Mouse (Mus musculus): ENCODE data around the gene Ttll3. TPM values are rescaled to one million over a fixed set of nuclear protein-coding genes. Genes with fewer than 3 reads are reported as not detected.

The Ttll3 gene
- polyA plus RNA-seq, 1 experiment from 2014 or later, result 10.7 TPM

- 75% methylated on average over 4 of the region's 4 CpGs for WGBS
- no peaks in the 10 kb centered on the region for H3K9me3 ChIP-seq (replicated peaks)
These were observed 27.6 kb upstream of the Ttll3 start for GRCm38 (mm10) chr6:113361476-113361875.

GRCm38 (mm10) chr6:113362241-113362640, 26.8 kb upstream of the Ttll3 start:
- H3K9ac ChIP-seq, result no peak overlapping the region
- H3K4me1 ChIP-seq, result no peaks in the 10 kb centered on the region
- no peak overlapping the region for H3K4me3 ChIP-seq (replicated peaks)
- H3K27me3 ChIP-seq, result no peaks in the 10 kb centered on the region
- WGBS, result 92% methylated on average over 1 of the region's 1 CpGs
- 0 out of 2 replicates have a peak, but pooled peaks cover 12% of the 10 kb centered on the region for H3K36me3 ChIP-seq
- H3K4me2 ChIP-seq (replicated peaks), result no peak overlapping the region
- ATAC-seq (ENCODE audit: insufficient number of reproducible peaks, low FRiP score, low TSS enrichment, low read depth), result no peak
- H3K27ac ChIP-seq (replicated peaks), result no peak overlapping the region
- no peaks in the 10 kb centered on the region for H3K9me3 ChIP-seq (replicated peaks)

More at GRCm38 (mm10) chr6:113361476-113361875, 27.6 kb upstream of the Ttll3 start:
- ATAC-seq (ENCODE audit: insufficient number of reproducible peaks, low FRiP score, low TSS enrichment, low read depth), result no peak
- H3K4me3 ChIP-seq (replicated peaks), result no peak overlapping the region
- H3K4me2 ChIP-seq (replicated peaks), result no peak overlapping the region
- H3K27me3 ChIP-seq, result no peaks in the 10 kb centered on the region
- 0 out of 2 replicates have a peak, but pooled peaks cover 5% of the 10 kb centered on the region for H3K36me3 ChIP-seq
- no peak overlapping the region for H3K27ac ChIP-seq (replicated peaks)
- H3K9ac ChIP-seq, result no peak overlapping the region
- H3K4me1 ChIP-seq, result no peaks in the 10 kb centered on the region

GRCm38 (mm10) chr6:113364518-113365135, 24.4 kb upstream of the Ttll3 start:
- no peak for ATAC-seq (ENCODE audit: insufficient number of reproducible peaks, low FRiP score, low TSS enrichment, low read depth)
- H3K27ac ChIP-seq (replicated peaks), result no peak overlapping the region

GRCm38 (mm10) chr6:113366639-113367038, 22.4 kb upstream of the Ttll3 start:
- H3K27me3 ChIP-seq, result no peaks in the 10 kb centered on the region
- H3K9me3 ChIP-seq (replicated peaks), result no peaks in the 10 kb centered on the region
- no peak overlapping the region for H3K27ac ChIP-seq (replicated peaks)
- H3K4me1 ChIP-seq, result no peaks in the 10 kb centered on the region
- no peak overlapping the region for H3K4me3 ChIP-seq (replicated peaks)
- no peak for ATAC-seq (ENCODE audit: insufficient number of reproducible peaks, low FRiP score, low TSS enrichment, low read depth)
- H3K9ac ChIP-seq, result no peak overlapping the region
- WGBS, result 87% methylated on average over 6 of the region's 6 CpGs
- H3K4me2 ChIP-seq (replicated peaks), result no peak overlapping the region
- peaks cover 51% of the 10 kb centered on the region for H3K36me3 ChIP-seq

More at GRCm38 (mm10) chr6:113364518-113365135, 24.4 kb upstream of the Ttll3 start:
- Histone ChIP-seq H3K36me3 (peaks cover 31% of the 10 kb centered on the region), H3K9ac (no peak overlapping the region), H3K27me3 (no peaks in the 10 kb centered on the region), H3K4me2 (replicated peaks) (no peak overlapping the region), H3K9me3 (replicated peaks) (no peaks in the 10 kb centered on the region), H3K4me1 (no peaks in the 10 kb centered on the region), H3K4me3 (replicated peaks) (no peak overlapping the region)
- 65% methylated on average over 8 of the region's 8 CpGs for WGBS

GRCm38 (mm10) chr6:113367574-113367973, 21.5 kb upstream of the Ttll3 start:
- Histone ChIP-seq H3K4me2 (replicated peaks) (no peak overlapping the region), H3K27ac (replicated peaks) (no peak overlapping the region), H3K27me3 (no peaks in the 10 kb centered on the region), H3K36me3 (peaks cover 58% of the 10 kb centered on the region), H3K4me1 (no peaks in the 10 kb centered on the region), H3K9ac (no peak overlapping the region), H3K4me3 (replicated peaks) (no peak overlapping the region), H3K9me3 (replicated peaks) (no peaks in the 10 kb centered on the region)
- ATAC-seq (ENCODE audit: insufficient number of reproducible peaks, low FRiP score, low TSS enrichment, low read depth), result no peak
- WGBS, result 96% methylated on average over 1 of the region's 1 CpGs

GRCm38 (mm10) chr6:113368124-113368523, 20.9 kb upstream of the Ttll3 start:
- H3K4me2 ChIP-seq (replicated peaks), result no peak overlapping the region
- H3K4me1 ChIP-seq, result no peaks in the 10 kb centered on the region
- H3K4me3 ChIP-seq (replicated peaks), result no peak overlapping the region
- ATAC-seq (ENCODE audit: insufficient number of reproducible peaks, low FRiP score, low TSS enrichment, low read depth), result no peak
- H3K36me3 ChIP-seq, result peaks cover 62% of the 10 kb centered on the region
- no peak overlapping the region for H3K27ac ChIP-seq (replicated peaks)
- WGBS, result 79% methylated on average over 7 of the region's 7 CpGs
- H3K9me3 ChIP-seq (replicated peaks), result no peaks in the 10 kb centered on the region
- H3K9ac ChIP-seq, result no peak overlapping the region
- no peaks in the 10 kb centered on the region for H3K27me3 ChIP-seq

- H3K4me2 ChIP-seq (replicated peaks), result no peak overlapping the region
- no peak overlapping the region; the same call in 1 of the 2 replicates for H3K9ac ChIP-seq
- no peak overlapping the region for H3K27ac ChIP-seq (replicated peaks)
- H3K4me3 ChIP-seq (replicated peaks), result no peak overlapping the region
- no peaks in the 10 kb centered on the region for H3K4me1 ChIP-seq
- peaks cover 67% of the 10 kb centered on the region for H3K36me3 ChIP-seq
- no peaks in the 10 kb centered on the region for H3K27me3 ChIP-seq
- WGBS, result 77% methylated on average over 5 of the region's 5 CpGs
- no peak for ATAC-seq (ENCODE audit: insufficient number of reproducible peaks, low FRiP score, low TSS enrichment, low read depth)
- H3K9me3 ChIP-seq (replicated peaks), result no peaks in the 10 kb centered on the region
These were observed 20.5 kb upstream of the Ttll3 start for GRCm38 (mm10) chr6:113368577-113368976.

- Histone ChIP-seq H3K9ac (no peak overlapping the region), H3K36me3 (peaks cover 83% of the 10 kb centered on the region), H3K27me3 (no peaks in the 10 kb centered on the region), H3K4me3 (replicated peaks) (no peak overlapping the region), H3K4me2 (replicated peaks) (no peak overlapping the region), H3K27ac (replicated peaks) (no peak overlapping the region), H3K4me1 (no peaks in the 10 kb centered on the region), H3K9me3 (replicated peaks) (no peaks in the 10 kb centered on the region)
- 92% methylated on average over 20 of the region's 20 CpGs for WGBS
- no peak for ATAC-seq (ENCODE audit: insufficient number of reproducible peaks, low FRiP score, low TSS enrichment, low read depth)
These were observed 18.7 kb upstream of the Ttll3 start for GRCm38 (mm10) chr6:113370194-113370929.

- WGBS, result 88% methylated on average over 4 of the region's 4 CpGs
These were observed 15.6 kb upstream of the Ttll3 start for GRCm38 (mm10) chr6:113373491-113373890.

GRCm38 (mm10) chr6:113377172-113377495, 11.9 kb upstream of the Ttll3 start:
- Histone ChIP-seq H3K4me3 (replicated peaks) (peak overlapping the region; percentile 76), H3K36me3 (peaks cover 54% of the 10 kb centered on the region), H3K4me1 (peaks cover 23% of the 10 kb centered on the region), H3K27me3 (no peaks in the 10 kb centered on the region), H3K27ac (replicated peaks) (peak overlapping the region; percentile 93), H3K9me3 (replicated peaks) (no peaks in the 10 kb centered on the region), H3K4me2 (replicated peaks) (peak overlapping the region; percentile 78), H3K9ac (peak overlapping the region; percentile 77)
- 11% methylated on average over 7 of the region's 7 CpGs for WGBS
- ATAC-seq (ENCODE audit: insufficient number of reproducible peaks, low FRiP score, low TSS enrichment, low read depth), result no peak

More at GRCm38 (mm10) chr6:113373491-113373890, 15.6 kb upstream of the Ttll3 start:
- Histone ChIP-seq H3K4me2 (replicated peaks) (no peak overlapping the region), H3K27ac (replicated peaks) (no peak overlapping the region), H3K27me3 (no peaks in the 10 kb centered on the region), H3K9ac (no peak overlapping the region), H3K4me3 (replicated peaks) (no peak overlapping the region), H3K4me1 (peaks cover 9% of the 10 kb centered on the region; the same call in 1 of the 2 replicates), H3K36me3 (peaks cover 68% of the 10 kb centered on the region), H3K9me3 (replicated peaks) (no peaks in the 10 kb centered on the region)
- ATAC-seq (ENCODE audit: insufficient number of reproducible peaks, low FRiP score, low TSS enrichment, low read depth), result no peak

GRCm38 (mm10) chr6:113377496-113378385, 11.3 kb upstream of the Ttll3 start, which contains the start of the genes Tada3 and Arpc4:
TSS of gene Tada3 (minus strand) at chr6:113377883.
TSS of gene Arpc4 (plus strand) at chr6:113378115.
- ATAC-seq (ENCODE audit: insufficient number of reproducible peaks, low FRiP score, low TSS enrichment, low read depth), result peak; percentile 95
- Histone ChIP-seq H3K27me3 (no peaks in the 10 kb centered on the region), H3K4me3 (replicated peaks) (peak within 1 kb of the TSS; percentile 76), H3K36me3 (peaks cover 50% of the 10 kb centered on the region), H3K9me3 (replicated peaks) (no peaks in the 10 kb centered on the region), H3K4me2 (replicated peaks) (peak within 1 kb of the TSS; percentile 78), H3K9ac (peak within 1 kb of the TSS; percentile 77), H3K4me1 (peaks cover 23% of the 10 kb centered on the region), H3K27ac (replicated peaks) (peak within 1 kb of the TSS; percentile 93)
- WGBS, result under 1% methylated on average over 61 of the region's 61 CpGs
